Mouse (Mus musculus) embryonic facial prominence, embryonic 13.5 days (tissue): ENCODE measurements around the gene Far2. TPM values are rescaled to one million over a fixed set of nuclear protein-coding genes. Genes with fewer than 3 reads are reported as not detected.

Experiments
- ATAC-seq: fragments of 200-750 bp; cut with Nextera tagmentation; 2 replicates; pipeline ENCODE4 v1.8.0; 2017; ENCODE audit warnings: low read depth; ENCODE audit not compliant: insufficient number of reproducible peaks, insufficient read depth, low FRiP score, low TSS enrichment
- H3K27ac ChIP-seq: fragments of 300-500 bp; sonication (generic); 2 replicates; pipeline ENCODE4 v1.5.1; 2015; ENCODE audit warnings: moderate library complexity, mild to moderate bottlenecking, inconsistent platforms
- H3K27me3 ChIP-seq: fragments of 300-500 bp; sonication (generic); 2 replicates; pipeline ENCODE4 v1.6.1; 2015; ENCODE audit warnings: mild to moderate bottlenecking, inconsistent platforms
- H3K36me3 ChIP-seq: fragments of 300-500 bp; sonication (generic); 2 replicates; pipeline ENCODE4 v1.6.1; 2015; ENCODE audit warnings: mild to moderate bottlenecking, inconsistent platforms
- H3K4me1 ChIP-seq: fragments of 300-500 bp; sonication (generic); 2 replicates; pipeline ENCODE4 v1.6.1; 2015; ENCODE audit warnings: inconsistent platforms
- H3K4me2 ChIP-seq: fragments of 300-500 bp; sonication (generic); 2 replicates; pipeline ENCODE4 v1.6.1; 2015; ENCODE audit warnings: moderate library complexity, mild to moderate bottlenecking, inconsistent platforms
- H3K4me3 ChIP-seq: fragments of 300-500 bp; sonication (generic); 2 replicates; pipeline ENCODE4 v1.5.1; 2015; ENCODE audit warnings: mild to moderate bottlenecking, inconsistent platforms
- H3K9ac ChIP-seq: fragments of 300-500 bp; sonication (generic); 2 replicates; pipeline ENCODE4 v1.6.1; 2015; ENCODE audit warnings: mild to moderate bottlenecking, inconsistent platforms
- H3K9me3 ChIP-seq: fragments of 300-500 bp; sonication (generic); 2 replicates; pipeline ENCODE4 v1.6.1; 2016; ENCODE audit warnings: inconsistent platforms
- WGBS: fragments of 180-500 bp; shearing (Covaris S2); methylation state at CpG from one replicate; pipeline ENCODE4 v1.1.7; 2015; ENCODE audit warnings: mixed read lengths; 5-methylcytosine and 5-hydroxymethylcytosine counted together
- polyA plus RNA-seq: library from polyadenylated mRNA; unstranded; fragments of >200 nt; fragmentation: Nextera tagmentation; extraction: Ambion mirVana; gene quantifications from 2 replicates; pipeline ENCODE4 v1.2.1, GENCODE M21; 2015

Gene Far2
- polyA plus RNA-seq, 1 experiment from 2014 or later = 11.1 TPM

GRCm38 (mm10) chr6:148083864-148084263, 36.8 kb downstream of the Far2 start:
- Histone ChIP-seq H3K9ac (no peak overlapping the region), H3K27me3 (no peaks in the 10 kb centered on the region), H3K9me3 (no peaks in the 10 kb centered on the region), H3K27ac (no peak overlapping the region), H3K36me3 (no peaks in the 10 kb centered on the region), H3K4me3 (no peak overlapping the region), H3K4me2 (no peak overlapping the region), H3K4me1 (no peaks in the 10 kb centered on the region)
- ATAC-seq = no peak
- WGBS = 84% methylated on average over 2 of the region's 2 CpGs

DNA sequence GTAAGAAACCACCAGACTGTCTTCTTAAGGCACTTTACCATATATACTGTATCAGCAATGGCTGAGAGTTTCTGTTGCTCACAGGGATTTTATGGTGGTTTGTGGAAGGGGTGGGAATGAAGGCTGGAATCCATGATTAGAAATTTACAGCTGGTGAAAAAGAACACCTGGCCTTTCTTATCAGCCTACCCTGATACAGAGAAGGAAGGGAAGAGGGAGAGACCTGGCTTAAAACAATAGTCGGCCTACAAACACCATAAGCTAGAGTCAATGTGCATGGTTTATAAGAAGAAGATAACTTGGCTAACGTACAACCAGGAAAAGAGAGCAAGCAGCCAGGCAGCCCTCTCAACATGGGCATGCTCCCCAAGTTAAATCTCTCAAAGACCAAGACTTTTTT, 37.3 kb downstream of the Far2 start:
- Histone ChIP-seq H3K27ac (no peak overlapping the region), H3K4me2 (no peak overlapping the region), H3K36me3 (no peaks in the 10 kb centered on the region), H3K4me1 (no peaks in the 10 kb centered on the region), H3K9me3 (no peaks in the 10 kb centered on the region), H3K9ac (no peak overlapping the region), H3K4me3 (no peak overlapping the region), H3K27me3 (no peaks in the 10 kb centered on the region)
- ATAC-seq = no peak
- WGBS = 80% methylated on average over 2 of the region's 2 CpGs

DNA sequence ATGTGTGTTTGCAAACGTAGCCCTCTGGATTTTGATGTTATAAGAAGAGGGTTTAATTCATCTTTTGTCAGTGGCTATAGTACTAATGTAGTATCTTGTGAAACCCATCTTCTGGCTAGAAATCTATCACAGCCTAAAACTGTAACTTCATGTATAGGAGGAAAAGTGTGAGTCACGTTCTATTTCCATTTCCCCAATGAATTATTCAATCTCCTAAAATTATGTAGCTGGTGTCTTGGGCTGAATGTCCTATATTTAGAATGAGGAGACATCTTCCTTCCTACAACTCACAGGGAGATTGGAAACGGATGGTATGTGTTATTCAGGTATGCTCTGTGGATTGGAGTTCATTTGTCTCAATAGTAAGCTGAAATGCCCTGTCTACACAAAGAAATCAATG, 50.0 kb downstream of the Far2 start:
- Histone ChIP-seq H3K27ac (no peak overlapping the region), H3K9ac (no peak overlapping the region), H3K27me3 (no peaks in the 10 kb centered on the region), H3K4me3 (no peak overlapping the region), H3K4me2 (no peak overlapping the region), H3K9me3 (no peaks in the 10 kb centered on the region), H3K36me3 (no peaks in the 10 kb centered on the region), H3K4me1 (peaks cover 9% of the 10 kb centered on the region)
- ATAC-seq = no peak
- 53% methylated on average over 3 of the region's 3 CpGs for WGBS

DNA sequence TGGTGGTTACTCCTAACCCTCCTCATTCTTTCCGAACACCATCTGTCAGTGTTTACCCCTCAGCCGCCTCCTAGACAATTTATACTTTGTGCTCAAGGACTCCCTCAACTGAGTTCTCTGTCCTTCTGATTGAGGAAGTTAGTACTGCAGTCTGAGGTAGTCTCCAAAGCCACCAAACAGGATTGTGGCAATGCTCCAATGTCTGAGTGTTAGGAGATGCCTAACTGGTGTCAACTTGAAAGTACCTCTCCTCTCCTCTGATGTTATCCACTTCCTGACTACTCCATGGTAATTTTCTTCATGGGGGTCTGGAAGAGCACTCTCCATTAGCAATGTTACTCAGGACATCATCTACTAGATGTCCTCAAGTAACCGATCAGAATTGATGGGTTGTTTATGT, 54.9 kb downstream of the Far2 start:
- no peak for ATAC-seq
- WGBS = 82% methylated on average over 3 of the region's 3 CpGs
- Histone ChIP-seq H3K4me3 (no peak overlapping the region), H3K9me3 (no peaks in the 10 kb centered on the region), H3K36me3 (no peaks in the 10 kb centered on the region), H3K4me1 (no peaks in the 10 kb centered on the region), H3K27ac (no peak overlapping the region), H3K4me2 (no peak overlapping the region), H3K9ac (no peak overlapping the region), H3K27me3 (no peaks in the 10 kb centered on the region)

DNA sequence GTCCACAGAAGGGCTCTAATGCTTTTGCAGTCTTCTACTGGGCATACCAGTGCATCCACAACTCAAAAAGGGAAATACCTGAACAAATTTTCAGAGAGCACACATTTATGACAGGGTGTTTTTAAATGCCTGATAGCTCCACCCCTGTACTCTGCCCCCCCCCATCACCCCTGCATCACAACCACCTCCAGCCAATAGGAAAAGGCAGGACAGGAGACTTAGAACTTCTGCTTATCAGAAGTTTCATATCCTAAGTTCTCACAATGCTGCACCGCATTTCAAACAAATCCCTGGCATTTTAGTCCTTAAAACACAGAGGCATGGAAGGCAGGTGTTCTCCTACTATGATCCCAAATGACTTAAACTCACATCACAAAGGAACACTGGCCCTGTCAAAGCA, 55.4 kb downstream of the Far2 start:
- ATAC-seq = no peak
- Histone ChIP-seq H3K9me3 (no peaks in the 10 kb centered on the region), H3K27ac (no peak overlapping the region), H3K9ac (no peak overlapping the region), H3K36me3 (no peaks in the 10 kb centered on the region), H3K4me3 (no peak overlapping the region), H3K27me3 (no peaks in the 10 kb centered on the region), H3K4me2 (no peak overlapping the region), H3K4me1 (no peaks in the 10 kb centered on the region)
- 94% methylated on average over 1 of the region's 1 CpGs for WGBS

- no peak overlapping the region for H3K4me3 ChIP-seq
- no peaks in the 10 kb centered on the region for H3K9me3 ChIP-seq
- no peak overlapping the region for H3K9ac ChIP-seq
- H3K27ac ChIP-seq = no peak overlapping the region
- H3K4me2 ChIP-seq = no peak overlapping the region
- no peaks in the 10 kb centered on the region for H3K36me3 ChIP-seq
- H3K27me3 ChIP-seq = no peaks in the 10 kb centered on the region
- WGBS = 35% methylated on average over 9 of the region's 9 CpGs
- H3K4me1 ChIP-seq = peaks cover 2% of the 10 kb centered on the region
- no peak for ATAC-seq
Observed at GRCm38 (mm10) chr6:148104212-148104611, 57.2 kb downstream of the Far2 start.

- H3K4me3 ChIP-seq = no peak overlapping the region
- no peak for ATAC-seq
- no peaks in the 10 kb centered on the region for H3K9me3 ChIP-seq
- WGBS = 75% methylated on average over 9 of the region's 9 CpGs
- no peak overlapping the region for H3K4me2 ChIP-seq
- H3K36me3 ChIP-seq = no peaks in the 10 kb centered on the region
- peaks cover 9% of the 10 kb centered on the region for H3K4me1 ChIP-seq
- no peak overlapping the region for H3K9ac ChIP-seq
- no peak overlapping the region for H3K27ac ChIP-seq
- H3K27me3 ChIP-seq = no peaks in the 10 kb centered on the region
Observed at GRCm38 (mm10) chr6:148105722-148106268, 58.7 kb downstream of the Far2 start.

DNA sequence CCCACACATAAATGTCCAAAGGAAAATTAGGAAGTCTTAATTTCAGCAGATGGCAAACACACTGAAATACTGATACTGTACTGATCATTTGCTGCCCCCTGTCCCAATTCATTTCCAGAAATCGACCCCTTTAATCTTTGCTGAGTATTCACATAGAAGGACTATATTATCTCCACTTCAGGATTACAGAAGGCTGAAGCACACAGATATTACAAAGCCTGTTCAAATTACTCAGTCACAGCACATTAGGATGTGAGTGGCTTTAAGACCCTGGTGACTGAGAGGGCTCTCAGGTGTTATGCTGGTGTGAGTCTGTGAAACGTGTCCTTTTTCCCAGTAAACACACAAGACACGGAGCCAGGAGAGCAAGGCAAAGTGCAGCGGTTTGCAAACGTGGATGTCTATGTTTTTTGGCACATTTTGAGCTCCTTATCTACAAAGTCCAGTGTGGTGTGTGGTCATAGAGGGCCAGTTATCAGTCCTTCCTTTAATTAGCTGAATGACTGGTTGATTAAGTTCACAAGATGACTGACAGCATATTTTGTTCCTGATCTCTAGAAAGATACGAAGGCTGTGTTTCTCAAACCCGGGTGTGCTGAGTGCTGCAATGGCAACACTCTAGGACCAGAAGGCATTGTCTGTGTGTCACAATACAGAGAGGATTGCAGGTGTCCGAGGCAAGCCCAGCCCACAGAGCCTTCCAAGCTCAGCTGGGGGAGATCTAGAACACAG, 61.8 kb downstream of the Far2 start:
- H3K4me2 ChIP-seq = no peak overlapping the region
- no peaks in the 10 kb centered on the region for H3K27me3 ChIP-seq
- H3K4me3 ChIP-seq = no peak overlapping the region
- no peaks in the 10 kb centered on the region for H3K36me3 ChIP-seq
- H3K9me3 ChIP-seq = no peaks in the 10 kb centered on the region
- no peak overlapping the region for H3K9ac ChIP-seq
- peak overlapping the region; percentile 64; the same call in 1 of the 2 replicates for H3K27ac ChIP-seq
- ATAC-seq = no peak
- peaks cover 9% of the 10 kb centered on the region for H3K4me1 ChIP-seq
- WGBS = 59% methylated on average over 8 of the region's 8 CpGs

DNA sequence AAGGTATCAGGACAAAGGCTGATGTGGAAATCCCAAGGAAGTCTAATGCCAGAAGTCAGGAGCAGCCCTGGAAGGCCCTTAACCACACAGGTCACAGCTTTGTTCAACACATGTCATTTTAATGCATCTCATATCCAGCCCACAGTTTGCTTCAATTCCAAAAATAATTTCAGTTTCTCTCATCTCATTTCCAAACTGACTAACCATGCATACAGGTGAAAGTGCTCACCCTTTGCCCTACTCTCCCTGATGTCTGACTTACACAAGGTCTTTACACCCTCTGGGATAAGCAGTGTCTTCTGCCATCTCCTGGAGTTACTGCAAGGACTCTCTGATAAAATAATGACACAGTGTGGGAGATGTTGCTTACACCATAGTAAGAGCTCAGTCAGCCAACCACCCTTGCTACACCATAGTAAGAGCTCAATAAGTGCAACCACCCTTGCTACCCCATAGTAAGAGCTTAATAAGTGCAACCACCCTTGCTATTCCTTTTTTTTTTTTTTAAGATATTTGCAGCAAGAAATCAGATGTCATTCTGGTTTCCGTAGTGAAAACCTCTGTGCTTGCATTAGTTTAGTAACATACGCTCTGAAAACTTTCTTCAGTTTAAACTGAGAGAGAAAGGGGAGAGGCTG, 64.1 kb downstream of the Far2 start:
- no peak for ATAC-seq
- H3K4me2 ChIP-seq = no peak overlapping the region
- H3K9ac ChIP-seq = no peak overlapping the region
- H3K27me3 ChIP-seq = no peaks in the 10 kb centered on the region
- H3K36me3 ChIP-seq = no peaks in the 10 kb centered on the region
- H3K9me3 ChIP-seq = no peaks in the 10 kb centered on the region
- no peak overlapping the region for H3K4me3 ChIP-seq
- no peak overlapping the region for H3K27ac ChIP-seq
- WGBS = 45% methylated on average over 2 of the region's 2 CpGs
- peaks cover 9% of the 10 kb centered on the region for H3K4me1 ChIP-seq

DNA sequence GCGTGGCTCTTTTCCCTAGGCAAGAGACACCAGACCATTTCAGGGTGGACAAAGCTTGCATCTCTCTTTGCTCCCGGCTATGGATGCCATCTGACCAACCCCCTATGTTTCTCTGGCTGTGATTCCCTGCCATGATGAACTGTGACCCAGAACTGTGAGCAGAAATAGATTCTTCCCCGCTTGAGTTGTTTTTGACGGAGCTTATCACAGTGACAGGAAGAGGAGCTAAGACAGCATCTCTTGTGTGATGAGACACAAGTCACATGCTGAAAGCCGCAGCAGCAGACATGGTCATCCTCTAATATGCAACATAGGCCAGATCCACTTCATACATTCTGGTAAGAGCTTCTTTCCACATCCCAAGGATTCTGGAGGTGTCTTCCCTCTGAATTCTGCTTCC, 69.3 kb downstream of the Far2 start:
- H3K9me3 ChIP-seq = no peaks in the 10 kb centered on the region
- 80% methylated on average over 5 of the region's 5 CpGs for WGBS
- ATAC-seq = no peak
- no peaks in the 10 kb centered on the region for H3K4me1 ChIP-seq
- H3K27ac ChIP-seq = no peak overlapping the region
- no peak overlapping the region for H3K4me2 ChIP-seq
- no peaks in the 10 kb centered on the region for H3K36me3 ChIP-seq
- no peaks in the 10 kb centered on the region for H3K27me3 ChIP-seq
- no peak overlapping the region for H3K9ac ChIP-seq
- H3K4me3 ChIP-seq = no peak overlapping the region

- no peak overlapping the region for H3K9ac ChIP-seq
- H3K4me3 ChIP-seq = no peak overlapping the region
- H3K9me3 ChIP-seq = no peaks in the 10 kb centered on the region
- no peak overlapping the region for H3K4me2 ChIP-seq
- H3K27me3 ChIP-seq = no peaks in the 10 kb centered on the region
- 87% methylated on average over 3 of the region's 3 CpGs for WGBS
- H3K27ac ChIP-seq = no peak overlapping the region
- ATAC-seq = no peak
- no peaks in the 10 kb centered on the region for H3K36me3 ChIP-seq
- no peaks in the 10 kb centered on the region for H3K4me1 ChIP-seq
Observed at GRCm38 (mm10) chr6:148116907-148117306, 69.8 kb downstream of the Far2 start.

DNA sequence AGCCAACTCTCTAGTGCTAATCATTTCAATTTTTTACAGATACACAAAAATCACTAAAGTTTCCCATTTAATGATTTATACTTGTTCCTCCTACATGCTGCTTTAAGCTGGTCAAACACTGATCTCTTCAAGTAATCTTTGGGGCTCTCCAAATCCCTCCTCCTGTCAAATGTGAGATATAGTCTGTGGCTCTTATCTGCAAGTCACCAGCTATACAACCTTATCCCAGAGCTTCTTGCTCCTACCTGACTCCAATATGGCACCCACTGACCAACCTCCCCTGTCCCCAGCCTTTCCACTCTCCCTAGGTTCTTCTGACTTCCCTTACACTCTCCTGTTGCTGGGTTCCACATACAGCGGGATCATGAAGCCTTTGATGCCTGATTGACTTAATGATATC, 70.6 kb downstream of the Far2 start:
- Histone ChIP-seq H3K4me3 (no peak overlapping the region), H3K9ac (no peak overlapping the region), H3K4me2 (no peak overlapping the region), H3K27me3 (no peaks in the 10 kb centered on the region), H3K27ac (no peak overlapping the region), H3K36me3 (no peaks in the 10 kb centered on the region), H3K9me3 (no peaks in the 10 kb centered on the region), H3K4me1 (no peaks in the 10 kb centered on the region)
- ATAC-seq = no peak
- WGBS = 85% methylated on average over 1 of the region's 1 CpGs
